Mouse (Mus musculus): ENCODE results near the gene Fam213a. TPM values are rescaled to one million over a fixed set of nuclear protein-coding genes. Genes with fewer than 3 reads are reported as not detected.

Gene Fam213a
- polyA plus RNA-seq (2012; rRNA removed): 52.6 and 55.0 TPM in 2 replicates

DNA sequence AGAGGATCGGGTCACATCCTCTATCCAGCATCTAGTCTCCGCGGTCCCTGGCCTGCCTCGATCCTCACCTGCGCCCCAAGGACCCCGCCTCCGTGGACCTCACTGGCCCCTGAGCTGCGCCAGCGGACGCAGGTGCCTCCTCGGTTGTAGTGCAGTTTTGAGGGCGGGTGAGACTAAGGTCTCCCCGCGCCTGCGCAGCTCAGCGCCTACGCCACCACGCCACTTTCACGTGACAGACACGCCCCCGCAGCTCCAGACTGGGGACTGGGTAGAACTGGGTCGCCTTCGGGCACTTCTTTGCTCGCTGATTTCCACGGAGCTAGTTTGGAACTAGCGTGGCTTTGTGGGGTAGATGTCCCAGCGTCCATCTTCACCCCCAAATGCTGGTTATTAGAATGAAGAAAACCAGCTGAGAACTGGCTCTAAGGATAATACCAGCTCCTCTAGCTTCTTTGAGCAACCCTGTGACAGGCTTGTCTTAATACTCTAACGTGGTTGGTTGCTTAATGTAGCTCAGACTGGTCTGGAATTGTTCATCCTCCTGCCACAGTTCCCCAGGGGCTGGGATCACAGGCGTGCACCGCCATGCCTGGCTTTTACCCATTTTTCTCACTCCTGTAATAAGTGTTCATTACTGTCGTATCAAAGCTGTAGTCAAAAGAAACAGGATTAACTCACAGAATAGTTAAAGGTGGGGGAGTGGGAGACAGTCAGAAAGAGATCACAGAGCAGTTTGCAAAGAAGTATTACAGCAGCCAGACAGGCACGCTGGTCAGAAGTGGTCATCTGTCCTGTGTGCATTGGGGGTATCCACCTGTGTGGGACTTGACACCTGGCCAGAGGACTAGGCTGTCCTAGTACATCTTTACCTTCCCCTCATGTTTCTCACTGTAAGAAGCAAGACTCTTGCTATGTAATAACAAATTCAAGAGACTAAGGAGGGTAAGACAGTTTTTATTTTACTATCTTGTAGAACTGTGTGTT lies at the start of gene Fam213a:
TSS of gene Fam213a (minus strand) at position 159 of the 984 bp plus-strand sequence.

GRCm38 (mm10) chr14:40966392-40966861 lies 47.2 kb downstream of the Fam213a start, which contains the start of gene Tspan14:
Gene Tspan14 (minus strand): TSS chr14:40966807.

Other genes with a start within 250 kb of the Fam213a start
- gene Sh2d4b, start 120.5 kb downstream of the Fam213a start, polyA plus RNA-seq (2012; rRNA removed): 2.0 and 2.3 TPM in 2 replicates
- 77.3 and 83.9 TPM in 2 replicates for gene Tspan14, start 47.0 kb downstream of the Fam213a start, polyA plus RNA-seq (2012; rRNA removed)
- gene Dydc2, start 55.4 kb upstream of the Fam213a start, polyA plus RNA-seq (2012; rRNA removed): 0.38 and 0.55 TPM in 2 replicates
- 0.05 TPM in 1 of 2 replicates, not detected in the other for gene Dydc1, start 59.1 kb upstream of the Fam213a start, polyA plus RNA-seq (2012; rRNA removed)
- gene Mat1a, start 91.2 kb upstream of the Fam213a start, polyA plus RNA-seq (2012; rRNA removed): 0.08 TPM in 1 of 2 replicates, not detected in the other
- not detected in 2 replicates for gene Sftpa1, start 118.0 kb upstream of the Fam213a start, polyA plus RNA-seq (2012; rRNA removed)
- not detected in 2 replicates for gene Mbl1, start 137.7 kb upstream of the Fam213a start, polyA plus RNA-seq (2012; rRNA removed)
- gene Sftpd, start 171.4 kb upstream of the Fam213a start, polyA plus RNA-seq (2012; rRNA removed): not detected in 2 replicates